Mouse (Mus musculus): ENCODE measurements around the gene Zscan22.
A peak's percentile ranks its signal among the peaks of the same experiment; 100 is the strongest.
"Not testable (repeated sequence)": the region's sequence is repeated elsewhere in the genome, so short reads cannot be mapped to it uniquely, and the experiment has no call there.

Gene Zscan22

GRCm38 (mm10) chr7:12927693-12928589 is 30.3 kb downstream of the Zscan22 start:
- no peak for DNase-seq (ENCODE audit: low spot score in 2 of 2)

GRCm38 (mm10) chr7:12933615-12934140 is 36.1 kb downstream of the Zscan22 start:
- no peak for DNase-seq (ENCODE audit: low spot score in 2 of 2)

- DNase-seq (ENCODE audit: low spot score in 2 of 2) = no peak
These were observed 37.2 kb downstream of the Zscan22 start for GRCm38 (mm10) chr7:12934808-12935207.

GRCm38 (mm10) chr7:12937254-12937803 is 39.7 kb downstream of the Zscan22 start:
- not testable (repeated sequence) for DNase-seq (ENCODE audit: low spot score in 2 of 2)

- DNase-seq (ENCODE audit: low spot score in 2 of 2) = no peak
These were observed 43.0 kb downstream of the Zscan22 start for GRCm38 (mm10) chr7:12940599-12940998.

DNA sequence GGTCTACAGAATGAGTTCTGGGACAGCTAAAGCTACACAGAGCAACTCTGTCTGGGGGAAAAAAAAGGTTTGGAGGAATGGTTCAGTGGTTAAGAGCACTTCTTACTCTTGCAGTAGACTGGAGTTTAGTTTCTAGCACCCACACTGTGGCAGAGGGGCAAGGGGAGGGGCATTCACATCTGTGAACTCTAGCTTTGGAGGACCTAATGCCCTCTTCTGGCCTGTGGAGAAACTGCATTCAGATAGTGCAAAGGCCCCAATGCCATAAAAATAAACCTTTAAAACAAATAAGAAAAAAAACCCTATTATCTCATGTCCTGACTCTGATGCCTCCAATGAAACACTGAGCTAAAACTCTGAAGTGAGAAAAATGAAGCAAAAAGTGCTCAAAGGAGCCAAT is 45.9 kb downstream of the Zscan22 start:
- DNase-seq (ENCODE audit: low spot score in 2 of 2) = no peak

- DNase-seq (ENCODE audit: low spot score in 2 of 2) = peak; percentile 87 to 92
These were observed 51.6 kb downstream of the Zscan22 start for GRCm38 (mm10) chr7:12949032-12949871.

DNA sequence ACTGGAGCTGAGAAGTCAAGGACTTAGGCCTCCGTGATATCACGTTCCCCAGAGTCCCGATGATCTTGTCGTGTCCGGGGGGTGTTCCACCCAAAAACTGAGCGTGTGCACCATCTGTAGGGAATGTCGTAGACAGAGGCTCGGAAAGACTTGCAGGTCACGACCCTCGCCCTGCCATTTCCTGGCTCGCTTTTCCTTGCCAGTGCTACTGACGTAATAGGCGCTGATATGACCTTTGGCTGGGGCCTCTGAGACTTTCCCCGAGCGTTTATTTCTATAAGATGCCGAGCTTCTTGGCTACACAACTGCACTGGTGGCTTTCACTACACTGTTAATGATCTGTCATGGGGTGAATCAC is 52.2 kb downstream of the Zscan22 start:
- DNase-seq (ENCODE audit: low spot score in 2 of 2) = no peak

DNA sequence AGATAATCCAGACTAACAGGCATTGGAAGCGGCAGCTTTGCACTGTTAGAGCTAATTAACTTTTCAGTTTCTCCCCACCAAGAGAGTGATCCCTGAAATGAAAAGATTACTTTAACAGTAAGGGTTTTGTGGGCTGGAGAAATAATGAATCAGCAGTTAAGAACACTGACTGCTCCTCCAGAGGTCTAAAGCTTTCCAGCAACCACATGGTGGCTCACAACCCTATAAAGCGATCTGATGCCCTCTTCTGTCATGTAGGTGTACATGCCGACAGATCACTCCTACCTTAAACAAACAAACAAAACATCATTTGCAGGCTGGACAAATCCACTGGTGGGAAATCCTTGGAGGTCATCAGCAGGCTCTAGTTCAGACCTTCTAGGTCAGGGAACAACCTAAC is 57.3 kb downstream of the Zscan22 start:
- DNase-seq (ENCODE audit: low spot score in 2 of 2) = no peak

GRCm38 (mm10) chr7:12957511-12957910 is 59.9 kb downstream of the Zscan22 start:
- DNase-seq (ENCODE audit: low spot score in 2 of 2) = no peak
